Mouse (Mus musculus) cerebellum, adult 11-12 months (tissue): Measurements from ENCODE around the gene Lif.
A peak's percentile ranks its signal among the peaks of the same experiment; 100 is the strongest.

ENCODE experiments used
- DNase-seq: peaks from one replicate; pipeline ENCODE4 v3.0.0; 2022

Gene Lif

DNA sequence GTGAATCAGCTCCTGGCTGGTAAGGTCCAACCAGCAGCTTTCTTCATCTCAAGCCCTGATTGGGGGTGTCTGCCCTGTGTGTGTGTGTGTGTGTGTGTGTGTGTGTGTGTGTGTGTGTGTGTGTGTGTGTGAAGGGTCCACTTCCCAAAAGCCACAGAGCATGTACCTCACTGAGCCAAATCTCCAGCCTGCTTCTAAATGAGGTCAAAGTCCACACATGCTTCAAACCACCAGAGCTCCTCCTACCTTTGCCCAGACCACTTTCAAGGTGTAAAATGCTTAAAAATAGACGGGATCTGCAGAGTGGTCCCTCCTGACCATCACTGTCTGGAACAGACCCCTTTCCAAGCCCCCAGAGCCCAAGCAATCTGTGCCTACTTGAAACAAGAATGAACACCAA, 5.9 kb downstream of the Lif start:
- no peak for DNase-seq

DNA sequence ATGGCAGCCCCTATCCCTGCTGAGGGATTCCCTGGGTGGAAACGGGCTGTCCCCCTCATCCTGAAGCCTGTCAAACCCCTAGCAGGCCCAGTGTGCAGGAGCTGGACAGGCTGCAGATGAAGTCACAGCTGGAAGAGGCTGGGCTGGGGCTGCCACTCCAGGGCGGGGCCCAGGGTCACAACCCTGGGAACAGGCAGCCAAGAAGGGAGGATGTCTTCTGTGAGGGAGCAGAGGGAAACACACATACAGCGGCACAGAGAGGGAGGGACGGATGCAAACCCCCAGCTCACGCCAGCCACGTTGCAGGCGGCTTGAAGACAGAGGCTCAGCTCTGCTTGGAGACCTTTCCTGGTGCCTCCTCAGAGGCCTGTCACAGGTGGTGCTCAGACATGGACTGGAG, 6.7 kb downstream of the Lif start:
- DNase-seq: no peak

GRCm38 (mm10) chr11:4266271-4267201, 9.2 kb downstream of the Lif start:
- no peak for DNase-seq

- DNase-seq: no peak
Observed at GRCm38 (mm10) chr11:4267202-4267578, 9.8 kb downstream of the Lif start.

DNA sequence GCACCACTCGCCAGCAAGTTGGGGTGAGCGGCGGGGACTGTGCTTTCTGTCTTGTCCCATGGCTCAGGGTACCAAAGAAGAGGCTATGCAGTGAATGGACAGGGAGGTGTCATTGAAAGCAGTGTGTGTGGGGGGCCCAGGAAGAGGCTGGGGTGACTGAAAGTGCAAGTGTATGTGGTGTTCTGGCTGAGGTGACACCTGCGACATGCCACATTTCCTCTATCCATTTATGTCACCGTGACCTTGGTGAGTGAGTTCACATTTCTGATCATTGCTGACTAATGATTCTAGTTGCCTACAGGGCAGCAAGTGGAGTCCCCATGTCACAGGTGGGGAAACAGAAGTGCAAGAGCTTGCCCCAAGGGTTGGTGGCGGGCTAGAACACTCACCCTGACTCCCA, 11.1 kb downstream of the Lif start:
- no peak for DNase-seq

DNA sequence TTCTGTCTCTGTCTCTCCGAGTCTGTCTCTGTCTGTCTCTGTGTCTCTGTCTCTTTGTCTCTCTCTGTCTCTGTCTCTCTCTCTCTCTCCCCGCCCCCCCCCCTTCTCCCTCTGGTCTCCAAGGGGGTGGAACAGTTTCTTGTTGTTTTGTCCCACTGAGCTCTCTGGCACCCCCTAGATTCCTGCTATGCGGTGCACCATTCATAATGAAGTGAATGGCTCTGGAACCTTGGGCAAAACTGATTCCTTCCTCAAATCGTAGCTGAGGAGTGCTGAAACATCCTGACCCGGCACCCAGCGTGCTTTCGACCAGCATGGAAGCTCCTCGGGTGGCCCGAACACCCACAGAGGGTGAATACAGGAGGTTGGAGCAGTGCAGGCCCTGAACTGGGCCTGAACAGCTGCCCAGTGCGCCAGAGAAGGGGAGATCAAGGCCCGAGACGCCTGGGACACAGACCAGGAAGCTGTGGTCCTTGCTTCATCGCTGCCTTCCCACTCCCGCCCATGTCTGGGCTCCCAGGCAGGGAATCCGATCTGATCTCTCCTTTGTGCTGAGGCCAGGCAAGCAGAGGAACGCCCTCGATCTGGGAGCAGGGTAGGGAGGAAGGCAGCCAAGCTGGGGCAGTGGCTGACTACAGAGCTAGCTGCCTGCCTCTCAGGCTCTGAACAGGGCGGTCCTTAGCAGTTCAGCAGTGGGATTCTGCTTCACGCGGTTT, 13.5 kb downstream of the Lif start:
- DNase-seq: no peak

DNA sequence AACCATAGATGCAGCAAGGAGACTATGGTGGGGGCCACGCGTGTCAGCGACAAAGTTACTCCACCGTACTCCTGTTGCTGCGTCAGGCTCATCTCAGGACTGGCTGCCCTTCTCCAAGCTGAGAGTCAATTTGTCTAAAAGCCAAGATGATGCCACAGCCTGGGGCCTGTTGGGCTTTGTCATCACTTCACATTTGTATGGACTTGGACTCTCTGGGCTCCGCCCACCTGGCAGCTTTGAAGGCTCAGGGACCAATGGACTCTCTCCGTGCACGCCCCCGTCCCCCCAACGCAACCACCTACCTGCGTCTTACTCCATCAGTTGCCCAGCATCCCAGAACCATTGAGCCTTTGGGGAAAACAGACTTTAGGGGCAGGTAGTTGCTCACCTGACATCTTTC, 14.2 kb downstream of the Lif start:
- no peak for DNase-seq

DNA sequence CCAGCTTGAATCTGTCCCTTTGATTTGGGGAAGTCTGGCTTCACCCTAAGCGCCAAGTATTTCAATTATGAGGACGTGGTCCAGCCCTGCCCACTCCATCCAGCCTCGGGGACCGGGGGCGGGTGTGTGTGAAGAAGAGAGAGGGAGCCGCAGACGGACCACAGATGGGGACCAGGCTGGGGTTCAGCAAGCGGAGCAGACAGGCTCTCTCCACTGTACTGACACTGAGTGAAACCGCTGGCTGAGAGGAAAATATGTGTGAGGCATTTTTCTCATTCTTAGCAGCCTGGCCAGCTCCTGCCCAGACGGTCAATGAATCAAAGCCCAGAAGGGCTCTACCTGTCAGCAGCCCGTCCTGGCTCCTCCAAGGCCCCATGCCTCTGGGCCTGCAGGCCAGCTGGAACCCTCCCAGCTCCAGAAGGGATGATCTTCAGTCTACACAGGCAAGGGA, 19.1 kb downstream of the Lif start:
- no peak for DNase-seq

- no peak for DNase-seq
Observed at GRCm38 (mm10) chr11:4279909-4280308, 22.6 kb downstream of the Lif start.

DNA sequence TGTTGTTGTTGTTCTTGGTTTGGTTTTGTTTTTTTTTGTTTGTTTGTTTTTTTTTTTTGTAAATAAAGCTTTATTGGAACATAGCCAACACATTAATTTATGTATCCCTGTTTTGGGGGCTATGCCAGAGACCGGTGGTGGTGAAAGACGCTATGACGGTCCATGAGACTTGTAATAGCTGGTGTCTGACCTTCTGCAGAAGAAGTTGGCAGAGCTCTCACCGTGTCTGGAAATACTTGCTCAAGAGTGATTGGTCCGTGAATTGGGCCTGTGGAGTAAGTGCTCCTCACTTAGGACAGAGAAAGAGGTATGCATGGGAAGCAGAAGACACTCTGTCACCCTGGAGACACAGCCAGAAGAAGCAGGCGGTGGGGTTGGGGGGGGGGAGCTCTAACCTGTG, 24.5 kb downstream of the Lif start:
- DNase-seq: no peak

- no peak for DNase-seq
Observed at GRCm38 (mm10) chr11:4283627-4284026, 26.3 kb downstream of the Lif start.

DNA sequence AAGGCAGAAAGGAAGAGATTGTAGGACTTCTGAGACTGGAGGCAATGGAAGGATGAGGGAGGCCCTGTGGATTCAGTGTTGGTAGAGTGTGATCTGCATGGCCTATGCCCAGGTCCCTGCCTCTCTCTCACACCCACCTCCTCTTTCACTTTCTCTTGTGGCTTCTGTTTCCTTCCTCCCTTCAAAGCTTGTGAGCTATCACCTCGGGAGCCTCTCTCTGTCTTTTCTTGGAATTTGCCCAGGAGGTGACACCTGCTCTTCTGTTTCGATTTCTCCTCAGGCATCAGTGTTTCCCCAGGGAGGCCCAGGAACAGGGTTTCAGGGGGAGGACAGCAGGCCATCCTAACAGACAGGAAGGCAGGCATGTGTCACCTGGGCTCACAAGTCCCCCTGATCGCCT, 31.9 kb downstream of the Lif start:
- no peak for DNase-seq

DNA sequence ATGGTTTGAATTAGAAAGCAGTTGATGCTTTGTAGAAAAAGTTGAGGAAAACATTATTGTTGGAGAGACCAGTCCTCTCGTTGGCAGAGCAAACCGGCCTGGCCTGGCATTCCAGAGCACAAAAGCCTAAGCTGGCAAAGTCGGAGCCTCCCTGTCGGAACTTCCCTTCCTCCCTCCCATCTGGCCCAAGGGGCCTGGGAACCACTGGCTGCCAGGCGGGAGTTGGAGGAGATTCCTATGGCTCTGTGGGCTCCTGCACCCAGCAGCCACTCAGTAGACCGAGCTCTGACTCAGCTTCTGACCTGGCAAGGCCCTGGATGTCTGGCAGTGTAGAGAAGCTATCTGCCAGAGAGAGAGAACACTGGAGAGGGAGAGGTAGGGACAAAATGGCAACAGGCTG, 34.3 kb downstream of the Lif start:
- DNase-seq: peak; percentile 65

GRCm38 (mm10) chr11:4292224-4292887, 35.0 kb downstream of the Lif start:
- DNase-seq: no peak

DNA sequence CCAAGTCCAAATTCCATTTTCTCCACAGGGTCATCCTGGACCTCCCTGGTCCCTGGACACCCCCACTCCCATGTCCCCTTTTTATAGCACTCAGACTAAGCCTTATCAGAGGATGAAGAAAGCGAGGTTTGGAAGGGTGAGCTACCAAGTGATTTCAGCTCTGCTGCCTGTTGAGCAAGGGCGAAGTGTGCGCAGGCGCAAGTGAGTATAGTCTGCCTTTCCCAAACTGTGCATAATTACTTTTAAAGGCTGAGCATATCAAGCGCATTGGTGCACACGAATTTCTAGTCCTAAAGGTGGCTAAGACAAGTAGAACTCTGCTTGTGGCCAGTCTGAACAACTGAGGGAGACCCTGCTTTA, 35.5 kb downstream of the Lif start:
- DNase-seq: no peak

- DNase-seq: no peak
Observed at GRCm38 (mm10) chr11:4293481-4293880, 36.1 kb downstream of the Lif start.

GRCm38 (mm10) chr11:4294047-4294446, 36.7 kb downstream of the Lif start:
- DNase-seq: no peak

- peak; percentile 46 for DNase-seq
Observed at GRCm38 (mm10) chr11:4294495-4295351, 37.4 kb downstream of the Lif start.

DNA sequence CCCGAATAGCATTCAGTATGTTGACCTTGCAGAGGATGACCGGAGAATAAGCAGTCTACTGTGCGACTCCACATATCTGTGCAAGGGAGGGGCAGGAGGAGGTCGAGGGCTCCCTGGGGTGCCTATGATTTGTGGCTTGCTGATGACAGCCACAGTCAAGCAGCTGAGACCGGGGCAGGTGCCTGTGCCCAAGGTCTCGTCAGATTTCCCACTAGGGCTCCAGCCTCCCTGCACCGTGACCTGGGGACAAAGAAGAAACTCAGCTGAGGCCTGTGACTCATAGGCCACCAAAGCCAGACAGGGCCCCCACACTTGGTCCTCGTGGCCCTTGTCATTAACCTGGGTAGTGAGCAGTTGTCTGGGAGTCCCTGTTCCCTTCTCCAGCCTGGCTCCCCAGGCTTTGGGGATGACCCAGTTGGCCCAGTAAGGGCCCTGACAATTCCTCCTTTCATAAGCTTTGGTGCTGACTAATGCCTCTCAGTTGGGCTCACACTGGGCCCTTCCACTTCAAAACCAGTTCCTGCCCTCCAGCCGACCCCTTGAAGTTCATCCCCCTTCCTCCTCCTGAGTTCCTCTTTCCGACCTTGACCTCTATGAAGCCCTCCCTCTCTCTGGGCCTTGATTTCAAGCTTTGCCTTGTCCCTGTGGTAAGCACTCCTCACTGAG, 39.4 kb downstream of the Lif start:
- no peak for DNase-seq

GRCm38 (mm10) chr11:4297753-4298152, 40.4 kb downstream of the Lif start:
- DNase-seq: no peak

DNA sequence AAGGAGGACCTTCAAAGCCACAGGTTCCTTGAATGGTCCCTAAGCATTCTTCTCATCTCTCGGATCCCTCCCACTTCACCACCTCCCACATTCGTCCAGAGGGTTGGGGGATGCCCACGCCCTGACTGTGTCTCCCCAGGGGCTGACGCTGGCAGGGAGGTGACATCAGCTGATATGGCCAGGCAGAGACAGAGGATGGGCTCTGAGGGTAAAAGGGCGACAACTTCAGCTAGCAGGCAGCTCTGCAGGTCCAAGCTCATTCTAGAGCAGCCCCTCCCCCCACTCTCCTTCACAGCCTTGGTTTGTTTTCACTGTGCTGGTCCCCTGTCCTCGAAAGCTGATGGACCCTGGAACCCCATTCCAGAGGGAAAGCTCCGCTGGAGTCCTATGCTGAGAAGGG, 41.3 kb downstream of the Lif start:
- no peak for DNase-seq

GRCm38 (mm10) chr11:4299191-4299590, 41.8 kb downstream of the Lif start:
- DNase-seq: no peak
